8 mouse cellular contexts compared by ENCODE assay signal in genomic region chr2:116066057-116066941, GRCm38 (mm10). TPM values are rescaled to one million over a fixed set of nuclear protein-coding genes. Genes with fewer than 3 reads are reported as not detected.
A peak's percentile ranks its signal among the peaks of the same experiment; 100 is the strongest.
DNase-seq lines count a peak whose midpoint lies in the region; ATAC-seq and TF ChIP-seq lines count a peak whose summit lies in the region.

No protein-coding gene starts in this region.

- H3K36me3 ChIP-seq in MEL (ENCODE audit: control insufficient read depth in 1 of 2, insufficient read depth in 2 of 2, low read length in 2 of 2): peaks cover 0 to 3% of the 10 kb centered on the region in 2 experiments; a peak in 2 of 4 replicates
- no peaks in the 10 kb centered on the region for H3K36me3 ChIP-seq in forebrain, embryonic 10.5 days (replicated peaks)
- no peaks in the 10 kb centered on the region for H3K36me3 ChIP-seq in intestine, embryonic 15.5 days

- H3K79me2 ChIP-seq in MEL (ENCODE audit: control insufficient read depth, insufficient read depth, low read length, poor library complexity): peaks cover 9% of the 10 kb centered on the region

- no peak for TF ChIP-seq EP300 in MEL (IDR thresholded peaks at IDR 0.05; ENCODE audit: low read depth in 1 of 2, low read length in 2 of 2)

- no peak for TF ChIP-seq CTCF in gastrocnemius, adult 2 months (IDR thresholded peaks at IDR 0.05)
- no peak for TF ChIP-seq CTCF in MEL (IDR thresholded peaks at IDR 0.05 in 2 of 3, conservative IDR thresholded peaks at IDR 0.05 in 1 of 3; ENCODE audit: control insufficient read depth in 1 of 3, insufficient read depth in 1 of 3, low read depth in 2 of 3, low read length in 3 of 3, poor library complexity in 1 of 3, severe bottlenecking in 1 of 3)

- peak; percentile 44 for DNase-seq in gastrocnemius, adult 2 months
- DNase-seq in gastrocnemius, postnatal 14 days: no peak
- DNase-seq in MEL (ENCODE audit: low read depth, low spot score): peak; percentile 81
- DNase-seq in forebrain, embryonic 10.5 days (ENCODE audit: extremely low spot score, low spot score): peak; percentile 62
- DNase-seq in lung, postnatal 10 days: peak; percentile 56
- DNase-seq in urinary bladder, adult 2 months (ENCODE audit: low spot score): no peak
- no peak for DNase-seq in B cell, adult 2 months

- intact Hi-C loops in gastrocnemius, adult 2 months (cut with DNase I): no loop called here
- intact Hi-C loops in gastrocnemius, postnatal 14 days (cut with DNase I; ENCODE audit: low total_unique reads): loop anchor here (10.0 kb wide), 1 partner anchor 211 kb away; no protein-coding TSS in a partner anchor

- H3K27ac ChIP-seq in gastrocnemius, adult 2 months: peak overlapping the region; percentile 78
- H3K27ac ChIP-seq in MEL (ENCODE audit: control insufficient read depth, low read depth, low read length): peak overlapping the region; percentile 81
- peak overlapping the region; percentile 90 for H3K27ac ChIP-seq in forebrain, embryonic 10.5 days
- H3K27ac ChIP-seq in intestine, embryonic 15.5 days: peak overlapping the region; percentile 97

- peak overlapping the region; percentile 70 for H3K4me3 ChIP-seq in gastrocnemius, adult 2 months
- peak overlapping the region; percentile 78 to 99 for H3K4me3 ChIP-seq in MEL (ENCODE audit: control insufficient read depth in 1 of 2, insufficient read depth in 1 of 2, low read depth in 2 of 2, low read length in 2 of 2)
- H3K4me3 ChIP-seq in forebrain, embryonic 10.5 days: peak overlapping the region; percentile 76
- H3K4me3 ChIP-seq in intestine, embryonic 15.5 days (replicated peaks): peak overlapping the region; percentile 62

- peaks cover 0 to 7% of the 10 kb centered on the region in 2 experiments; a peak in 1 of 4 replicates for H3K4me1 ChIP-seq in MEL (ENCODE audit: control insufficient read depth in 1 of 2, insufficient read depth in 2 of 2, low read length in 2 of 2)
- H3K4me1 ChIP-seq in forebrain, embryonic 10.5 days: peaks cover 74% of the 10 kb centered on the region
- H3K4me1 ChIP-seq in intestine, embryonic 15.5 days (replicated peaks): no peaks in the 10 kb centered on the region

- H3K9ac ChIP-seq in MEL (ENCODE audit: control insufficient read depth, low read depth, low read length, poor library complexity, severe bottlenecking): peak overlapping the region; percentile 68
- H3K9ac ChIP-seq in intestine, embryonic 15.5 days: peak overlapping the region; percentile 62

- H3K4me2 ChIP-seq in intestine, embryonic 15.5 days (replicated peaks): peak overlapping the region; percentile 77

- peak; percentile 11 for ATAC-seq in intestine, embryonic 15.5 days

- TF ChIP-seq POLR2A in MEL (IDR thresholded peaks at IDR 0.05; ENCODE audit: control insufficient read depth in 1 of 2, insufficient read depth in 1 of 2, low read depth in 1 of 2, low read length in 2 of 2, poor library complexity in 1 of 2): no peak

- WGBS in forebrain, embryonic 10.5 days: under 1% methylated on average over 36 of the region's 36 CpGs
- WGBS in intestine, embryonic 15.5 days: under 1% methylated on average over 36 of the region's 36 CpGs

- no peak for TF ChIP-seq RAD21 in MEL (IDR thresholded peaks at IDR 0.05; ENCODE audit: low read depth, low read length)

- no peaks in the 10 kb centered on the region for H3K27me3 ChIP-seq in MEL (ENCODE audit: control insufficient read depth in 1 of 2, insufficient read depth in 2 of 2, low read length in 2 of 2)
- H3K27me3 ChIP-seq in forebrain, embryonic 10.5 days (ENCODE audit: poor library complexity, severe bottlenecking): peaks cover 59% of the 10 kb centered on the region
- peaks cover 12% of the 10 kb centered on the region; the same call in 1 of the 2 replicates for H3K27me3 ChIP-seq in intestine, embryonic 15.5 days (replicated peaks)

- H3K9me3 ChIP-seq in MEL (replicated peaks; ENCODE audit: insufficient read depth, low read length): no peaks in the 10 kb centered on the region
- no peaks in the 10 kb centered on the region for H3K9me3 ChIP-seq in forebrain, embryonic 10.5 days
- no peaks in the 10 kb centered on the region for H3K9me3 ChIP-seq in intestine, embryonic 15.5 days

TF ChIP-seq in MEL, 35 proteins besides CTCF, POLR2A, EP300 and RAD21:
- TF ChIP-seq HCFC1 (IDR thresholded peaks at IDR 0.05; ENCODE audit: low read depth, low read length): peak; percentile 31; the same call in 1 of the 2 replicates
- TF ChIP-seq MYC (IDR thresholded peaks at IDR 0.05; ENCODE audit: low read depth, low read length): 0 out of 2 replicates have a peak, but pooled peaks have one; percentile 50
- TF ChIP-seq MAFK (IDR thresholded peaks at IDR 0.05; ENCODE audit: borderline replicate concordance, low read depth, low read length): no peak
- 0 out of 2 replicates have a peak, but pooled peaks have one; percentile 11 for TF ChIP-seq ELF1 (IDR thresholded peaks at IDR 0.05; ENCODE audit: low read depth, low read length)
- peak; percentile 94 for TF ChIP-seq JUND (IDR thresholded peaks at IDR 0.05; ENCODE audit: low read depth, low read length)
- peak; percentile 16; the same call in 1 of the 2 replicates for TF ChIP-seq MXI1 (IDR thresholded peaks at IDR 0.05; ENCODE audit: low read depth, low read length)
- peak; percentile 48; the same call in 1 of the 2 replicates for TF ChIP-seq NRF1 (IDR thresholded peaks at IDR 0.05; ENCODE audit: insufficient read depth, low read depth, low read length, poor library complexity, severe bottlenecking)
- peak; percentile 47; the same call in 1 of the 2 replicates for TF ChIP-seq BHLHE40 (IDR thresholded peaks at IDR 0.05; ENCODE audit: borderline replicate concordance, low read depth, low read length)
- TF ChIP-seq ZNF384 (IDR thresholded peaks at IDR 0.05; ENCODE audit: low read depth, low read length): no peak
- TF ChIP-seq SMC3 (IDR thresholded peaks at IDR 0.05; ENCODE audit: low read depth, low read length): peak; percentile 10; the same call in 1 of the 2 replicates
- TF ChIP-seq USF1 (IDR thresholded peaks at IDR 0.05; ENCODE audit: low read depth, low read length): no peak
- TF ChIP-seq TCF12 (IDR thresholded peaks at IDR 0.05; ENCODE audit: low read depth, low read length): 0 out of 2 replicates have a peak, but pooled peaks have one; percentile 25
- TF ChIP-seq MAX (IDR thresholded peaks at IDR 0.05; ENCODE audit: low read length): peak; percentile 68; the same call in 1 of the 2 replicates
- TF ChIP-seq RCOR1 (IDR thresholded peaks at IDR 0.05; ENCODE audit: low read depth, low read length): 0 out of 2 replicates have a peak, but pooled peaks have one; percentile 12
- peak; percentile 4; the same call in 1 of the 2 replicates for TF ChIP-seq ETS1 (IDR thresholded peaks at IDR 0.05; ENCODE audit: low read depth, low read length)
- TF ChIP-seq MAZ (IDR thresholded peaks at IDR 0.05; ENCODE audit: low read depth, low read length): peak; percentile 6; the same call in 1 of the 2 replicates
- TF ChIP-seq CHD2 (IDR thresholded peaks at IDR 0.05; ENCODE audit: low read length): no peak
TF ChIP-seq in MEL: peak in this region for 13.

RNA-seq across cellular contexts. Expression of gene Meis2, which starts 0.7 kb away (rescaled TPM):
- total RNA-seq in gastrocnemius, adult 2 months (2021): 1 to 10 TPM in 1 of 2 experiments, under 1 TPM in 1; 0.84 to 1.3 TPM
- total RNA-seq in gastrocnemius, postnatal 14 days (2021): 1 to 10 TPM; 2.6 to 3.2 TPM
- total RNA-seq in MEL (2012; rRNA removed): 3.1 and 5.2 TPM in 2 replicates
- polyA plus RNA-seq in MEL (2012; ENCODE audit: insufficient read depth in 1 of 2, insufficient read length in 2 of 2, low read depth in 1 of 2, low replicate concordance in 2 of 2, missing spikeins in 1 of 2): 1 to 10 TPM in 1 of 2 experiments, not detected in 1; 9.8 TPM
- 32.5 TPM in 2 replicates for polyA plus RNA-seq in forebrain, embryonic 10.5 days (2016; fragmentation: Nextera tagmentation; extraction: Ambion mirVana)
- 39.9 and 41.5 TPM in 2 replicates for polyA plus RNA-seq in intestine, embryonic 15.5 days (2015; fragmentation: Nextera tagmentation; extraction: Ambion mirVana)
- 40.7 and 60.6 TPM in 2 replicates for polyA plus RNA-seq in urinary bladder, adult 2 months (2012; rRNA removed)

Comparison
In these comparisons a context has a peak if more than half of its experiments do, and no peak if none do; other contexts are left out.
1. DNase-seq: peak in gastrocnemius, adult 2 months (single experiment), MEL (single experiment), forebrain, embryonic 10.5 days (single experiment) and lung, postnatal 10 days (single experiment); none in gastrocnemius, postnatal 14 days (single experiment), urinary bladder, adult 2 months (single experiment) and B cell, adult 2 months (0 of 2).
2. Peak in every context shown above with its lines, with median percentiles within 50 percentile points of each other: H3K27ac ChIP-seq and H3K4me3 ChIP-seq.